Mouse (Mus musculus) intestine, embryonic 16.5 days (tissue): Measurements from ENCODE around the gene Aox2. TPM values are rescaled to one million over a fixed set of nuclear protein-coding genes. Genes with fewer than 3 reads are reported as not detected.

Experiments used
- ATAC-seq: fragments of 200-750 bp; cut with Nextera tagmentation; 2 replicates; pipeline ENCODE4 v1.8.0; 2017; ENCODE audit warnings: moderate TSS enrichment, moderate library complexity
- H3K27ac ChIP-seq: fragments of 300-500 bp; sonication (generic); 2 replicates; pipeline ENCODE4 v1.5.1; 2014; ENCODE audit warnings: mild to moderate bottlenecking, low read length
- H3K27me3 ChIP-seq: fragments of 300-500 bp; sonication (generic); replicated peaks from 2 replicates; pipeline ENCODE4 v1.6.1; 2014; ENCODE audit warnings: low read length, control low read depth, mixed read lengths; ENCODE audit not compliant: control insufficient read depth, insufficient read depth
- H3K36me3 ChIP-seq: fragments of 300-500 bp; sonication (generic); 2 replicates; pipeline ENCODE4 v1.6.1; 2014; ENCODE audit warnings: low read length, control low read depth; ENCODE audit not compliant: control insufficient read depth, insufficient read depth
- H3K4me1 ChIP-seq: fragments of 300-500 bp; sonication (generic); 2 replicates; pipeline ENCODE4 v1.6.1; 2014; ENCODE audit warnings: low read length, control low read depth, mixed read lengths; ENCODE audit not compliant: control insufficient read depth, insufficient read depth
- H3K4me2 ChIP-seq: fragments of 300-500 bp; sonication (generic); 2 replicates; pipeline ENCODE4 v1.6.1; 2014; ENCODE audit warnings: low read depth, low read length, control low read depth
- H3K4me3 ChIP-seq: fragments of 300-500 bp; sonication (generic); 2 replicates; pipeline ENCODE4 v1.5.1; 2014; ENCODE audit warnings: mild to moderate bottlenecking, low read length
- H3K9ac ChIP-seq: fragments of 300-500 bp; sonication (generic); 2 replicates; pipeline ENCODE4 v1.6.1; 2014; ENCODE audit warnings: low read depth, low read length
- H3K9me3 ChIP-seq: fragments of 300-500 bp; sonication (generic); 2 replicates; pipeline ENCODE4 v1.6.1; 2016; ENCODE audit warnings: low read length, control low read depth; ENCODE audit not compliant: control insufficient read depth
- WGBS: fragments of 180-500 bp; shearing (Covaris S2); extraction: QIAGEN DNeasy Blood & Tissue Kit; methylation state at CpG from one replicate; pipeline ENCODE4 v1.1.7; 2014; 5-methylcytosine and 5-hydroxymethylcytosine counted together
- polyA plus RNA-seq: library from polyadenylated mRNA; unstranded; fragments of >200 nt; fragmentation: Nextera tagmentation; extraction: Ambion mirVana; gene quantifications from 2 replicates; pipeline ENCODE4 v1.2.1, GENCODE M21; 2015

Aox2 gene
- 0.02 and 0.09 TPM in 2 replicates for polyA plus RNA-seq

GRCm38 (mm10) chr1:58278026-58278425, at the start of gene Aox2:
Gene Aox2 (plus strand): TSS chr1:58278326.
- ATAC-seq = no peak
- WGBS = 81% methylated on average over 5 of the region's 5 CpGs

GRCm38 (mm10) chr1:58228916-58229315, 49.2 kb upstream of the Aox2 start:
- H3K27me3 ChIP-seq = no peaks in the 10 kb centered on the region
- no peak for ATAC-seq
- no peak overlapping the region for H3K27ac ChIP-seq
- H3K36me3 ChIP-seq = no peaks in the 10 kb centered on the region
- H3K4me1 ChIP-seq = no peaks in the 10 kb centered on the region
- no peak overlapping the region for H3K9ac ChIP-seq
- no peak overlapping the region for H3K4me2 ChIP-seq
- no peaks in the 10 kb centered on the region for H3K9me3 ChIP-seq
- H3K4me3 ChIP-seq = no peak overlapping the region

More at GRCm38 (mm10) chr1:58278026-58278425, at the start of gene Aox2:
- H3K9ac ChIP-seq = no peak within 1 kb of the TSS
- H3K9me3 ChIP-seq = no peaks in the 10 kb centered on the region
- H3K4me3 ChIP-seq = no peak within 1 kb of the TSS
- H3K27ac ChIP-seq = no peak within 1 kb of the TSS
- no peaks in the 10 kb centered on the region for H3K27me3 ChIP-seq
- H3K4me2 ChIP-seq = no peak within 1 kb of the TSS
- no peaks in the 10 kb centered on the region for H3K36me3 ChIP-seq
- no peaks in the 10 kb centered on the region for H3K4me1 ChIP-seq

GRCm38 (mm10) chr1:58229774-58230173, 48.4 kb upstream of the Aox2 start:
- no peaks in the 10 kb centered on the region for H3K4me1 ChIP-seq
- no peaks in the 10 kb centered on the region for H3K36me3 ChIP-seq
- ATAC-seq = no peak
- no peaks in the 10 kb centered on the region for H3K9me3 ChIP-seq
- no peak overlapping the region for H3K9ac ChIP-seq
- no peak overlapping the region for H3K27ac ChIP-seq
- no peaks in the 10 kb centered on the region for H3K27me3 ChIP-seq
- no peak overlapping the region for H3K4me3 ChIP-seq
- no peak overlapping the region for H3K4me2 ChIP-seq
- WGBS = 83% methylated on average over 4 of the region's 4 CpGs

- no peak overlapping the region for H3K4me2 ChIP-seq
- H3K9ac ChIP-seq = no peak overlapping the region
- WGBS = 44% methylated on average over 5 of the region's 5 CpGs
- no peak overlapping the region for H3K27ac ChIP-seq
- H3K36me3 ChIP-seq = no peaks in the 10 kb centered on the region
- H3K4me1 ChIP-seq = no peaks in the 10 kb centered on the region
- H3K4me3 ChIP-seq = no peak overlapping the region
- H3K27me3 ChIP-seq = no peaks in the 10 kb centered on the region
- H3K9me3 ChIP-seq = no peaks in the 10 kb centered on the region
- ATAC-seq = no peak
These were observed 47.6 kb upstream of the Aox2 start for GRCm38 (mm10) chr1:58230542-58230941.

GRCm38 (mm10) chr1:58235405-58235804, 42.7 kb upstream of the Aox2 start:
- WGBS = 52% methylated on average over 5 of the region's 5 CpGs
- H3K9me3 ChIP-seq = no peaks in the 10 kb centered on the region
- H3K27ac ChIP-seq = no peak overlapping the region
- 0 out of 2 replicates have a peak, but pooled peaks cover 4% of the 10 kb centered on the region for H3K4me1 ChIP-seq
- H3K27me3 ChIP-seq = no peaks in the 10 kb centered on the region
- no peak overlapping the region for H3K9ac ChIP-seq
- H3K36me3 ChIP-seq = no peaks in the 10 kb centered on the region
- H3K4me3 ChIP-seq = no peak overlapping the region
- no peak for ATAC-seq
- no peak overlapping the region for H3K4me2 ChIP-seq

- peak; percentile 53 for ATAC-seq
- Histone ChIP-seq H3K9me3 (no peaks in the 10 kb centered on the region), H3K27me3 (no peaks in the 10 kb centered on the region), H3K4me3 (no peak overlapping the region), H3K36me3 (no peaks in the 10 kb centered on the region), H3K4me2 (no peak overlapping the region), H3K4me1 (0 out of 2 replicates have a peak, but pooled peaks cover 4% of the 10 kb centered on the region), H3K9ac (no peak overlapping the region), H3K27ac (no peak overlapping the region)
- whole genome bisulfite sequencing = 62% methylated on average over 4 of the region's 4 CpGs
These were observed 40.4 kb upstream of the Aox2 start for GRCm38 (mm10) chr1:58237527-58238299.

GRCm38 (mm10) chr1:58238440-58238839, 39.7 kb upstream of the Aox2 start:
- 0 out of 2 replicates have a peak, but pooled peaks cover 4% of the 10 kb centered on the region for H3K4me1 ChIP-seq
- H3K27ac ChIP-seq = no peak overlapping the region
- H3K9ac ChIP-seq = no peak overlapping the region
- H3K4me3 ChIP-seq = no peak overlapping the region
- no peak overlapping the region for H3K4me2 ChIP-seq
- 65% methylated on average over 5 of the region's 5 CpGs for WGBS
- H3K9me3 ChIP-seq = no peaks in the 10 kb centered on the region
- H3K36me3 ChIP-seq = no peaks in the 10 kb centered on the region
- H3K27me3 ChIP-seq = no peaks in the 10 kb centered on the region
- ATAC-seq = no peak

- H3K27ac ChIP-seq = no peak overlapping the region
- no peak for ATAC-seq
- H3K36me3 ChIP-seq = no peaks in the 10 kb centered on the region
- H3K9ac ChIP-seq = no peak overlapping the region
- H3K27me3 ChIP-seq = no peaks in the 10 kb centered on the region
- H3K9me3 ChIP-seq = no peaks in the 10 kb centered on the region
- H3K4me2 ChIP-seq = no peak overlapping the region
- 0 out of 2 replicates have a peak, but pooled peaks cover 4% of the 10 kb centered on the region for H3K4me1 ChIP-seq
- 90% methylated on average over 9 of the region's 9 CpGs for WGBS
- H3K4me3 ChIP-seq = no peak overlapping the region
These were observed 39.2 kb upstream of the Aox2 start for GRCm38 (mm10) chr1:58238961-58239360.

GRCm38 (mm10) chr1:58240347-58240746, 37.8 kb upstream of the Aox2 start:
- 72% methylated on average over 6 of the region's 6 CpGs for WGBS
- Histone ChIP-seq H3K27ac (no peak overlapping the region), H3K4me2 (no peak overlapping the region), H3K27me3 (no peaks in the 10 kb centered on the region), H3K4me3 (no peak overlapping the region), H3K9me3 (no peaks in the 10 kb centered on the region), H3K4me1 (0 out of 2 replicates have a peak, but pooled peaks cover 4% of the 10 kb centered on the region), H3K9ac (no peak overlapping the region), H3K36me3 (no peaks in the 10 kb centered on the region)
- no peak for ATAC-seq
